Mouse (Mus musculus) lung, postnatal 0 days (tissue): ENCODE measurements around the gene Dstn.

ENCODE experiments used
- CTCF ChIP-seq: IDR thresholded peaks from 2 replicates; pipeline ENCODE4 v1.5.1; 2016; ENCODE audit warnings: antibody characterized with exemption, mild to moderate bottlenecking
- EP300 ChIP-seq: IDR thresholded peaks from 2 replicates; pipeline ENCODE4 v1.6.1; 2016; ENCODE audit warnings: antibody characterized with exemption, mild to moderate bottlenecking, control low read depth

GRCm38 (mm10) chr2:143982901-143983300 is 67.8 kb downstream of the Dstn start:
- TF ChIP-seq EP300 (no peak), CTCF (no peak)
